Mouse (Mus musculus): ENCODE results near the gene Junb.
A peak's percentile ranks its signal among the peaks of the same experiment; 100 is the strongest.

- TF ChIP-seq CTCF (IDR thresholded peaks at IDR 0.05; ENCODE audit: low read depth, low read length) = peak; percentile 72
- TF ChIP-seq POLR2A (IDR thresholded peaks at IDR 0.05; ENCODE audit: insufficient read depth, low read length) = no peak
Observed at GRCm38 (mm10) chr8:84936962-84937546, 41.5 kb downstream of the Junb start, which contains the start of gene Mast1.

Measured in ES-Bruce4 (cell line).